Mouse (Mus musculus): ENCODE results near the gene Tspyl3. TPM values are rescaled to one million over a fixed set of nuclear protein-coding genes. Genes with fewer than 3 reads are reported as not detected.

Tspyl3 gene
- 1 to 10 TPM; 5.0 to 5.7 TPM for total RNA-seq (2023)

DNA sequence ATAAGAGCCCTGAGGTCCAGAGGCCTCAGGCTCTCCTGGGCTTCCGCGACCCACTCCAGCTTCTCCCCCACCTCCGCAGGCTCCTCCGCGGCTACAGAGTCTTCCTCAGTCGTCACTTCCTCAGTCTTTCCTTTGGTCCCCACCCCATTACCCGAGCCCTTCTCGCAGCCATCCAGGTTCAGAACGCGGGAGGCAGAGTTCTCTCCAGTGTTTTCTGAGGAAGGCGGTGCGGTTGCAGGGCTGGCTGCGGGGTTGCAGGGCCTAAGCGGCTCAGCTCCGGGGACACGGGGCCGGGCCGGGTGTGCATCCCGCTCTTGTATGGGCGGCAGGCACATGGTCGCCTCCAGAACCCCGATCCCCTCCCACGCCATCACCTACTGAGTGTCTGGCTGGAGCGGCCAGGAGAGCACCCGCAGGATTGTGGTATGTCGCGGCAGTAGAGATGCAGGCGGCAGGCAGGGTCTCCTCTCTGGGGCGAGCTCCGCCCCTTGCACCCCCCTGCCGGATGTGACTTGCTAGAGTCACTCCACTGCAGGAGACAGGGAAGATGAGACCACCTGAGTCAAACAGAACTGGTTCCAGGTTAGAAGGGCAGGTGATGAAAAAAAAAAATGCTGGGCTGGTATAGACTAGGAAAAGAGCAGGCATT is at the start of gene Tspyl3:
TSS of gene Tspyl3 (minus strand) at position 496 of the 649 bp plus-strand sequence.

DNA sequence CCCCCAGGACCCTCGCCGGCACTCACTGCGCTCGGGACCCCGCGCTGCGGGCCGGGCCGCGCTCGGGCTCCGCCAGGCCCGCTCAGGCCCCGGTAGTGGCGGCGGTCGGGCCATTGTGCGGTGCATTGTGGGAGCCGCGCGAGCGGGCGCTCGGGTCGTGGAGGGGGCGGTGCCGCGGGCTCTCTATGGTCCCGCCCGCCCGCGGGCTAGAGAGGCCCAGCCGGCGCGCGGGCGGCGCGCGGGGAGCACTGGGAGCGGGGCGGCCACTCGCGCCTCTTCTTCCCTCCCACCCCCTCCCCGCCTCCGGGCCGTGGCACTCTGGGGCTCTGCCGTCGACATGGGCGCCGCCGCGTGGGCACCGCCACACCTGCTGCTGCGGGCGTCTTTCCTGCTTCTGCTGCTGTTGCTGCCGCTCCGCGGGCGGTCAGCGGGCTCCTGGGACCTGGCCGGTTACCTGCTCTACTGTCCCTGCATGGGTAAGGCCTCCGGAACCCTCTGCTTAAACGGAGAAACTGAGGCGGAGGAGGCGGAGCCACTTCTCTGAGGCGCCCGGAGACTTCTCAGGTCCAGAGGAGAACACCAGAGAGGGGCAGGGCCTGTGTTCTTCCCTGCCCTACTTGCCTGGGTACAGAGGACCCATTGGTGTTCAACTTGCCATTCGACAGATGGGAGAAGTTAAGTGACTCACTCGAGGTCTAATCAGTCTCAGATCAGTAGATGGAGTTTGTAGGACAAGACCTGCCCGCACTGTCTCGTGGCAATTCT is 16.2 kb upstream of the Tspyl3 start, which contains the start of the genes Plagl2 and Pofut1:
TSS of gene Plagl2 (minus strand) at position 177 of the 765 bp plus-strand sequence.
TSS of gene Pofut1 (plus strand) at position 284 of the 765 bp plus-strand sequence.

Other genes with a start within 250 kb of the Tspyl3 start
- 10 to 100 TPM; 14.9 to 16.5 TPM for gene Pdrg1, start 210.0 kb downstream of the Tspyl3 start, total RNA-seq (2023)
- gene Xkr7, start 193.6 kb downstream of the Tspyl3 start, total RNA-seq (2023): not detected
- gene Ccm2l, start 159.5 kb downstream of the Tspyl3 start, total RNA-seq (2023): 1 to 10 TPM; 1.3 to 1.4 TPM
- gene Hck, start 117.0 kb downstream of the Tspyl3 start, total RNA-seq (2023): 100 to 1,000 TPM; 205 to 228 TPM
- gene Tm9sf4, start 64.1 kb downstream of the Tspyl3 start, total RNA-seq (2023): 10 to 100 TPM; 78.1 to 88.5 TPM
- 10 to 100 TPM; 32.9 to 34.9 TPM for gene Plagl2, start 16.0 kb upstream of the Tspyl3 start, total RNA-seq (2023)
- 10 to 100 TPM; 20.7 to 21.7 TPM for gene Pofut1, start 16.1 kb upstream of the Tspyl3 start, total RNA-seq (2023)
- 10 to 100 TPM; 31.3 to 35.4 TPM for gene Kif3b, start 66.0 kb upstream of the Tspyl3 start, total RNA-seq (2023)
- gene Asxl1, start 120.4 kb upstream of the Tspyl3 start, total RNA-seq (2023): 10 to 100 TPM; 78.3 to 86.8 TPM